Mouse (Mus musculus): ENCODE results near the gene Hoxa4. TPM values are rescaled to one million over a fixed set of nuclear protein-coding genes. Genes with fewer than 3 reads are reported as not detected.

Gene Hoxa4
- polyA plus RNA-seq (2015; fragmentation: Nextera tagmentation; extraction: Ambion mirVana) = 3.6 and 4.5 TPM in 2 replicates

DNA sequence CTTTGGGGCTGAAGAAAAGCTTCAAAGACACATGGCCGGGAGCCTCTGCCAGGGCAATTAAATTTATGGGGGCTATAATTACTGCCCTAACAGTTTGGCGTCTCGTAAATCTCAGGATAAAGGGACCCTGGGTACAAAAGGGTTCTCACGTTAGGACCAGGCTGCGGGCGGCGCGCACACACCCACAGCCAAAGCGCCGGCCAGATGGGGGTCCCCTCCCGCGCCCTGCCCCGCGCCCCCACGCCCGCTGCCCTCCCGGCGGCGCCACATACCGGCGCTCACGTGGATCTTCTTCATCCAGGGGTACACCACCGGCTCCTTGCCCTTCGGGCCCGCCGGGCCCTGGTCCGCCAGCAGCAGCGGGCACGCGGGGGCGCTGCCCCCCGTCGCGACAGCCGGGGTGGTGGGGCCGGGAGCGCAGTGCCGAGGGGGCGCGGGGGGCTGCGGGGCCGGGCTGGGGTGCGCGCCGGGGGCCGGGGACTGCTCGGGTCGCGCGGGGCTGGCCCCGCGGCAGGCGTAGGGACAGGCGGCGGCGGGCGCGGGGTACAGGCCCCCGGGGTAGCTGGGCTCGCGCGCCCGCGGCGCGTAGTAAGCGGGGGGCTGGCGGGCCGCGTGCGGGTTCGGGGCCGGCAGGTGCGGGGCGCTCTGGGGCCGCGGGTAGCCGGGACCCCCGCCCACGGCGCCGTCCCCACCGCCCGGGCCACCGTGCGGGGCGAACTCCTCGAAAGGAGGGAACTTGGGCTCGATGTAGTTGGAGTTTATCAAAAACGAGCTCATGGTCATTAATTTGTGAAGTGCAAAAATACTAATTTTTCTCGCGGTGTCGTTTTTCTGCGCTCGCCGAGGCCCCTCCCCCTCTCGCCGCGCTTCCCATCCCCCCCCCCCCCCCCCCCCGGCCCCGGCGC is at the start of gene Hoxa4:
Gene Hoxa4 (minus strand): TSS at position 848 of the 905 bp plus-strand sequence.
- Histone ChIP-seq H3K4me2 (replicated peaks; ENCODE audit: low read depth) (peak within 1 kb of the TSS; percentile 96), H3K27me3 (replicated peaks; ENCODE audit: control insufficient read depth, insufficient read depth, low read length) (no peaks in the 10 kb centered on the region), H3K4me3 (ENCODE audit: low read depth, low read length) (peak within 1 kb of the TSS; percentile 68), H3K4me1 (replicated peaks; ENCODE audit: control insufficient read depth, insufficient read depth, low read length) (peaks cover 11% of the 10 kb centered on the region; the same call in 1 of the 2 replicates), H3K36me3 (ENCODE audit: control insufficient read depth, insufficient read depth) (no peaks in the 10 kb centered on the region), H3K27ac (ENCODE audit: low read depth, low read length) (peak within 1 kb of the TSS; percentile 85), H3K9ac (ENCODE audit: low read depth, low read length) (peak within 1 kb of the TSS; percentile 85), H3K9me3 (ENCODE audit: control insufficient read depth) (no peaks in the 10 kb centered on the region)
- ATAC-seq = peak; percentile 35
- 2% methylated on average over 60 of the region's 102 CpGs for WGBS
- TF ChIP-seq CTCF (IDR thresholded peaks at IDR 0.05; ENCODE audit: low read depth) = peak; percentile 10; the same call in 1 of the 2 replicates

GRCm38 (mm10) chr6:52241001-52241621 is 49.6 kb upstream of the Hoxa4 start:
- ATAC-seq = no peak
- peaks cover 100% of the 10 kb centered on the region for H3K27me3 ChIP-seq (replicated peaks; ENCODE audit: control insufficient read depth, insufficient read depth, low read length)
- no peak overlapping the region for H3K9ac ChIP-seq (ENCODE audit: low read depth, low read length)
- H3K27ac ChIP-seq (ENCODE audit: low read depth, low read length) = no peak overlapping the region
- no peaks in the 10 kb centered on the region for H3K4me1 ChIP-seq (replicated peaks; ENCODE audit: control insufficient read depth, insufficient read depth, low read length)
- no peaks in the 10 kb centered on the region for H3K9me3 ChIP-seq (ENCODE audit: control insufficient read depth)
- H3K4me2 ChIP-seq (replicated peaks; ENCODE audit: low read depth) = no peak overlapping the region
- no peak overlapping the region for H3K4me3 ChIP-seq (ENCODE audit: low read depth, low read length)
- no peak for TF ChIP-seq CTCF (IDR thresholded peaks at IDR 0.05; ENCODE audit: low read depth)
- no peaks in the 10 kb centered on the region; the same call in 1 of the 2 replicates for H3K36me3 ChIP-seq (ENCODE audit: control insufficient read depth, insufficient read depth)
- 4% methylated on average over 9 of the region's 9 CpGs for WGBS

DNA sequence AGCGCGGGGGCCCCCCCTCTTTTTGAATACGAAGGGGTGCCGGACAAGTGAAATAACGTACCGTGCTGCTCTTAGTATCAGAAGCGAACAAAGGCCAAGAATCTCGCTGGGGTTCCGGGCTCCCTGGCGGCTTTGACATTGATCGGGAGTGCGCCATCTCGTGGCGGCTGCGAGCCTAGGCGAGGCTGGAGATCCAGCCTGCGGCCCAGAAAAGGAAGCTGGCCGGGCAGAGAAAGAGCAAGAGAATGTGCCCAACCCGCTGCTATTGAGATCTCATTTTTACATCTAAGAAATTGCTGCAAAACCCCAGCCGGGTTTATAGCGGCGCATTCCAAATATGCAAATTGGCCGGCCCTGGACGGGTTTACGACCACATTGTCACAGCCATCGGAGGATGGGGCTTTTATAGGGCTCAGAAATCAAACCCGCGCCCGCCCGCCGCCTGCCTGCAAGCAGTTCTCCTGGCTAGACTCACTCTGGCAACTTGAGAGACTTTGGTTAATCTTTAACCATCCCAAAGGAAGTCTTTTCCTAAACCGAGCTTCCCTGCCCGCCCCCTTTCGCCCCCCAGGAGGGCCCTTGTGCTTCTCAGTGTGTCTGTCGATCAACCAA is 48.9 kb upstream of the Hoxa4 start, which contains the start of gene Hoxa10:
Gene Hoxa10 (minus strand): TSS at position 466 of the 612 bp plus-strand sequence.
- peaks cover 100% of the 10 kb centered on the region for H3K27me3 ChIP-seq (replicated peaks; ENCODE audit: control insufficient read depth, insufficient read depth, low read length)
- H3K4me2 ChIP-seq (replicated peaks; ENCODE audit: low read depth) = peak within 1 kb of the TSS; percentile 41
- ATAC-seq = peak; percentile 47; the same call in 1 of the 2 replicates
- H3K27ac ChIP-seq (ENCODE audit: low read depth, low read length) = no peak within 1 kb of the TSS
- peak within 1 kb of the TSS; percentile 26 for H3K4me3 ChIP-seq (ENCODE audit: low read depth, low read length)
- peak; percentile 86 for TF ChIP-seq CTCF (IDR thresholded peaks at IDR 0.05; ENCODE audit: low read depth)
- no peaks in the 10 kb centered on the region; the same call in 1 of the 2 replicates for H3K36me3 ChIP-seq (ENCODE audit: control insufficient read depth, insufficient read depth)
- WGBS = 2% methylated on average over 35 of the region's 35 CpGs
- no peaks in the 10 kb centered on the region for H3K9me3 ChIP-seq (ENCODE audit: control insufficient read depth)
- no peaks in the 10 kb centered on the region for H3K4me1 ChIP-seq (replicated peaks; ENCODE audit: control insufficient read depth, insufficient read depth, low read length)
- peak within 1 kb of the TSS; percentile 26 for H3K9ac ChIP-seq (ENCODE audit: low read depth, low read length)

DNA sequence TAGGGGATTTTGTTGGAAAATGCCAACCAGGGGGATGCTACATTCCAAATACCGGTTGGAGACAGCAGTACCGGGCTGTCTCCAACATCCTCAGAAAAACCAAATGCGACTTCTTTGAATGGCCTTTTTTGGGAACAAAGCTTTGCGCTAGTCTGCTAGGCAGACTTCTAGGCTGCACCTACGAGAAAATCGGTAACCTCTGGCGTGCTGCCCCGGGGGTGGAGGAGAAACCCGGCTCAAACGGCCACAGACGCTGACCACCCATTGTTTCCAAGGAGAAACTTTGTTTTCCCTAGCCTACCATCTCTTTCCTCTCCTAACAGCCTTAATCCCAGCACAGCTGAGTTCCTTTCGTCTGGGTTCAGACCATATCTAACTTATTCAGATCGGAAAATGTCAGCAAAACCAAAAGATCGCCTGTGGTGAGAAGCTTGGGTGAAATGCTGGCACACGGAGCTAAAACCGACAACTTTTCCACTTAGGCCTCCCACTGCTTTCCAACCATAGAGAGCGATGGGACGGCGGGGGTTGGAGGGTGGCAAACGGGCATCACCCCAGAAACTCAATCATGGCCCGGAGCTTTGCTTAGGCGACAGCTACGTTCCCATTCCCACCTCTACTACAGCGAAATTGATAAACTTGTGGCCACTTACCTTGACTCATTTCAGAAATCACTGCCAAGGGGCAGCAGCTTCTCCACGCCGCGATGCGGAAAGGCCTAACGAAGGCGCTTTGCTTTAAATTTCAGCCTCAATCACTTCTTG is 48.3 kb upstream of the Hoxa4 start:
- Histone ChIP-seq H3K27ac (ENCODE audit: low read depth, low read length) (no peak overlapping the region), H3K27me3 (replicated peaks; ENCODE audit: control insufficient read depth, insufficient read depth, low read length) (peaks cover 100% of the 10 kb centered on the region), H3K9me3 (ENCODE audit: control insufficient read depth) (no peaks in the 10 kb centered on the region), H3K36me3 (ENCODE audit: control insufficient read depth, insufficient read depth) (no peaks in the 10 kb centered on the region; the same call in 1 of the 2 replicates), H3K4me2 (replicated peaks; ENCODE audit: low read depth) (peak overlapping the region; percentile 41), H3K9ac (ENCODE audit: low read depth, low read length) (peak overlapping the region; percentile 26), H3K4me1 (replicated peaks; ENCODE audit: control insufficient read depth, insufficient read depth, low read length) (no peaks in the 10 kb centered on the region), H3K4me3 (ENCODE audit: low read depth, low read length) (peak overlapping the region; percentile 26)
- no peak for ATAC-seq
- no peak for TF ChIP-seq CTCF (IDR thresholded peaks at IDR 0.05; ENCODE audit: low read depth)
- WGBS = 2% methylated on average over 30 of the region's 30 CpGs

DNA sequence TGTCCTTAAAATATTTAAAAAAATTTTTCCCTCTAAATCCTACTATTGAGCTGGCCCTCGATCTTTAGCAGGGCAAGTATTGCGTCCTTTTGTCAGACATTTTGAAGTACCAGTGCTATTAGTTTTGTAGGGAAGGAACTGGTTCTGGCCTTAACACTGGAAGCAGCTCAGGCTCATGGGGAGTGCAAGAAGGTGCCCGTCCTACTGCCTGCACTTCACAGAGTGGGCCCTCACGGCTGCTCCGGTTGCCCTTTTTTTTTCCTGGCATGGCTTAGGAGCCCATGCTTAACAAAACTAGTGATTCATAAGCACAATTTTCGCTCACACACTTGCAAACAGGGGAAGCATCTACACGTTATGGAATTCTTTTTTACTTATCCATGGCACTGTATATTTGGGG is 47.4 kb upstream of the Hoxa4 start:
- Histone ChIP-seq H3K4me2 (replicated peaks; ENCODE audit: low read depth) (no peak overlapping the region), H3K9ac (ENCODE audit: low read depth, low read length) (no peak overlapping the region), H3K9me3 (ENCODE audit: control insufficient read depth) (no peaks in the 10 kb centered on the region), H3K27ac (ENCODE audit: low read depth, low read length) (no peak overlapping the region), H3K4me1 (replicated peaks; ENCODE audit: control insufficient read depth, insufficient read depth, low read length) (no peaks in the 10 kb centered on the region), H3K27me3 (replicated peaks; ENCODE audit: control insufficient read depth, insufficient read depth, low read length) (peaks cover 100% of the 10 kb centered on the region), H3K4me3 (ENCODE audit: low read depth, low read length) (no peak overlapping the region; the same call in 1 of the 2 replicates), H3K36me3 (ENCODE audit: control insufficient read depth, insufficient read depth) (no peaks in the 10 kb centered on the region; the same call in 1 of the 2 replicates)
- whole genome bisulfite sequencing = 6% methylated on average over 7 of the region's 7 CpGs
- TF ChIP-seq CTCF (IDR thresholded peaks at IDR 0.05; ENCODE audit: low read depth) = no peak
- ATAC-seq = no peak

Measured in intestine, postnatal 0 days (tissue).